Comparison of ENCODE assay signal across 27 mouse cellular contexts in genomic region chr16:21199426-21199825, GRCm38 (mm10). TPM values are rescaled to one million over a fixed set of nuclear protein-coding genes. Genes with fewer than 3 reads are reported as not detected.
A peak's percentile ranks its signal among the peaks of the same experiment; 100 is the strongest.
DNase-seq lines count a peak whose midpoint lies in the region; ATAC-seq and TF ChIP-seq lines count a peak whose summit lies in the region.
"Had no signal": no experiment of that assay in that cellular context is flagged by ENCODE, and none has a peak within 500 bp of the region (broad histone marks: within the 10 kb centered on the region; RNA-seq: fewer than 3 reads in every experiment).

No protein-coding gene starts in this region.

- no peaks in the 10 kb centered on the region for H3K9me3 ChIP-seq in forebrain, embryonic 11.5 days (ENCODE audit: control insufficient read depth, low read length)
- H3K9me3 ChIP-seq in forebrain, postnatal 0 days (ENCODE audit: low read length): no peaks in the 10 kb centered on the region
- no peaks in the 10 kb centered on the region for H3K9me3 ChIP-seq in midbrain, embryonic 11.5 days (ENCODE audit: control insufficient read depth, low read length)
- no peaks in the 10 kb centered on the region for H3K9me3 ChIP-seq in midbrain, postnatal 0 days (ENCODE audit: low read length)
- H3K9me3 ChIP-seq in CH12.LX (replicated peaks; ENCODE audit: low read length): peaks cover 2% of the 10 kb centered on the region
- H3K9me3 ChIP-seq: embryonic facial prominence, embryonic 13.5 days; embryonic facial prominence, embryonic 15.5 days; forebrain, embryonic 10.5 days; forebrain, embryonic 13.5 days; forebrain, embryonic 15.5 days had no signal

- in situ Hi-C loops in CH12.LX (cut with MboI; ENCODE audit: low pct_ligation_motif_present, low pct_unique_long_range_greater_than_20kb, low sequenced_read_pairs): loop anchor here (5.0 to 10.0 kb wide), 2 partner anchors 193 to 285 kb away; no protein-coding TSS in a partner anchor

- H3K4me3 ChIP-seq in forebrain, embryonic 11.5 days (ENCODE audit: low read depth, low read length): no peak overlapping the region
- no peak overlapping the region for H3K4me3 ChIP-seq in forebrain, postnatal 0 days (ENCODE audit: low read depth, low read length)
- no peak overlapping the region for H3K4me3 ChIP-seq in midbrain, embryonic 11.5 days (ENCODE audit: low read depth, low read length)
- H3K4me3 ChIP-seq in midbrain, postnatal 0 days (ENCODE audit: low read depth, low read length): no peak overlapping the region
- no peak overlapping the region for H3K4me3 ChIP-seq in CH12.LX (replicated peaks in 1 of 3; ENCODE audit: low read depth in 2 of 3, low read length in 2 of 3, poor library complexity in 1 of 3)
- H3K4me3 ChIP-seq: embryonic facial prominence, embryonic 13.5 days; embryonic facial prominence, embryonic 15.5 days; erythroblast, embryonic 14.5 days; forebrain, embryonic 10.5 days; forebrain, embryonic 13.5 days; forebrain, embryonic 15.5 days had no signal

- no peak overlapping the region for H3K27ac ChIP-seq in forebrain, embryonic 11.5 days (ENCODE audit: low read depth, low read length)
- no peak overlapping the region for H3K27ac ChIP-seq in forebrain, postnatal 0 days (ENCODE audit: low read depth, low read length)
- no peak overlapping the region for H3K27ac ChIP-seq in midbrain, embryonic 11.5 days (ENCODE audit: low read depth, low read length)
- no peak overlapping the region for H3K27ac ChIP-seq in midbrain, postnatal 0 days (ENCODE audit: low read depth, low read length)
- no peak overlapping the region for H3K27ac ChIP-seq in CH12.LX (ENCODE audit: insufficient read depth, low read depth)
- H3K27ac ChIP-seq: embryonic facial prominence, embryonic 13.5 days; embryonic facial prominence, embryonic 15.5 days; forebrain, embryonic 10.5 days; forebrain, embryonic 13.5 days; forebrain, embryonic 15.5 days had no signal

- H3K27me3 ChIP-seq in forebrain, embryonic 11.5 days (ENCODE audit: control insufficient read depth, insufficient read depth, low read length): no peaks in the 10 kb centered on the region; the same call in 1 of the 2 replicates
- H3K27me3 ChIP-seq in forebrain, postnatal 0 days (ENCODE audit: insufficient read depth, low read length): no peaks in the 10 kb centered on the region
- no peaks in the 10 kb centered on the region for H3K27me3 ChIP-seq in midbrain, embryonic 11.5 days (ENCODE audit: control insufficient read depth, insufficient read depth, low read length)
- H3K27me3 ChIP-seq in midbrain, postnatal 0 days (ENCODE audit: insufficient read depth, low read length): no peaks in the 10 kb centered on the region
- H3K27me3 ChIP-seq in CH12.LX (replicated peaks): peaks cover 8% of the 10 kb centered on the region
- H3K27me3 ChIP-seq: embryonic facial prominence, embryonic 13.5 days; embryonic facial prominence, embryonic 15.5 days; forebrain, embryonic 15.5 days had no signal

- no peak overlapping the region for H3K9ac ChIP-seq in forebrain, embryonic 11.5 days (ENCODE audit: low read length)
- H3K9ac ChIP-seq in forebrain, postnatal 0 days: no peak overlapping the region
- no peak overlapping the region for H3K9ac ChIP-seq in midbrain, embryonic 11.5 days (ENCODE audit: low read length)
- H3K9ac ChIP-seq in midbrain, postnatal 0 days (replicated peaks; ENCODE audit: low read length, poor library complexity, severe bottlenecking): no peak overlapping the region
- no peak overlapping the region for H3K9ac ChIP-seq in CH12.LX (ENCODE audit: insufficient read depth, low read depth)
- H3K9ac ChIP-seq: embryonic facial prominence, embryonic 13.5 days; embryonic facial prominence, embryonic 15.5 days; forebrain, embryonic 13.5 days; forebrain, embryonic 15.5 days had no signal

- TF ChIP-seq CTCF in forebrain, postnatal 0 days (IDR thresholded peaks at IDR 0.05; ENCODE audit: low read depth): no peak
- no peak for TF ChIP-seq CTCF in midbrain, postnatal 0 days (IDR thresholded peaks at IDR 0.05)
- TF ChIP-seq CTCF in CH12.LX (conservative IDR thresholded peaks at IDR 0.05 in 1 of 2, IDR thresholded peaks at IDR 0.05 in 1 of 2; ENCODE audit: low read depth in 2 of 2, low read length in 2 of 2): no peak

- 64% methylated on average over 8 of the region's 8 CpGs for WGBS in forebrain, embryonic 11.5 days
- WGBS in forebrain, postnatal 0 days: 54% methylated on average over 8 of the region's 8 CpGs
- 54% methylated on average over 8 of the region's 8 CpGs for WGBS in midbrain, embryonic 11.5 days
- 57% methylated on average over 8 of the region's 8 CpGs for WGBS in midbrain, postnatal 0 days

- DNase-seq in forebrain, embryonic 11.5 days (ENCODE audit: low spot score): peak; percentile 35
- DNase-seq in forebrain, postnatal 0 days: no peak
- peak; percentile 53 for DNase-seq in midbrain, embryonic 11.5 days (ENCODE audit: low spot score, missing footprints)
- no peak for DNase-seq in midbrain, postnatal 0 days (ENCODE audit: low spot score)
- DNase-seq in CH12.LX (ENCODE audit: extremely low read depth): peak; percentile 17
- DNase-seq: adrenal gland, adult 2 months; adrenal gland, postnatal 10 days; adrenal gland, postnatal 25 days; B cell, adult 2 months; cerebellum, adult 11 months; cerebellum, adult 18-20 months; cerebellum, adult 8-10 months; cerebellum, adult 9-11 months; cerebellum, postnatal 14 days; cerebellum, postnatal 36 days; embryo, embryonic 11 days had no signal

- TF ChIP-seq RAD21 in CH12.LX (IDR thresholded peaks at IDR 0.05; ENCODE audit: low read depth, low read length): no peak

- no peak for TF ChIP-seq POLR2A in CH12.LX (IDR thresholded peaks at IDR 0.05; ENCODE audit: low read depth, low read length)

- H3K4me1 ChIP-seq in forebrain, embryonic 11.5 days (replicated peaks; ENCODE audit: control insufficient read depth, insufficient read depth, low read length): no peaks in the 10 kb centered on the region
- H3K4me1 ChIP-seq in forebrain, postnatal 0 days (ENCODE audit: insufficient read depth): no peaks in the 10 kb centered on the region
- no peaks in the 10 kb centered on the region for H3K4me1 ChIP-seq in midbrain, embryonic 11.5 days (ENCODE audit: control insufficient read depth, insufficient read depth, low read length)
- no peaks in the 10 kb centered on the region for H3K4me1 ChIP-seq in midbrain, postnatal 0 days (ENCODE audit: insufficient read depth, low read length)
- H3K4me1 ChIP-seq in CH12.LX (ENCODE audit: control insufficient read depth in 1 of 2, insufficient read depth in 2 of 2): peaks cover 0 to 24% of the 10 kb centered on the region in 2 experiments; a peak in 2 of 4 replicates

- H3K36me3 ChIP-seq in forebrain, embryonic 11.5 days (ENCODE audit: control insufficient read depth, insufficient read depth, low read length): no peaks in the 10 kb centered on the region
- H3K36me3 ChIP-seq in forebrain, postnatal 0 days (ENCODE audit: insufficient read depth): no peaks in the 10 kb centered on the region
- no peaks in the 10 kb centered on the region for H3K36me3 ChIP-seq in midbrain, embryonic 11.5 days (ENCODE audit: control insufficient read depth, insufficient read depth, low read length)
- H3K36me3 ChIP-seq in midbrain, postnatal 0 days (ENCODE audit: insufficient read depth, low read length): no peaks in the 10 kb centered on the region
- H3K36me3 ChIP-seq in CH12.LX (replicated peaks in 1 of 2; ENCODE audit: control insufficient read depth in 1 of 2, insufficient read depth in 1 of 2, low read length in 1 of 2): no peaks in the 10 kb centered on the region
- H3K36me3 ChIP-seq: embryonic facial prominence, embryonic 13.5 days; embryonic facial prominence, embryonic 15.5 days; forebrain, embryonic 10.5 days; forebrain, embryonic 15.5 days had no signal

- dilution Hi-C loops in CH12.LX (cut with MboI; ENCODE audit: extremely low pct_ligation_motif_present, extremely low pct_unique_long_range_greater_than_20kb, low sequenced_read_pairs): no loop called here

- no peak overlapping the region for H3K4me2 ChIP-seq in forebrain, embryonic 11.5 days (ENCODE audit: low read depth, low read length, severe bottlenecking)
- no peak overlapping the region for H3K4me2 ChIP-seq in forebrain, postnatal 0 days (ENCODE audit: low read depth)
- H3K4me2 ChIP-seq in midbrain, embryonic 11.5 days: no peak overlapping the region
- H3K4me2 ChIP-seq in midbrain, postnatal 0 days (ENCODE audit: low read depth, low read length, poor library complexity, severe bottlenecking): no peak overlapping the region
- H3K4me2 ChIP-seq in CH12.LX (ENCODE audit: insufficient read depth, low read depth, poor library complexity, severe bottlenecking): no peak overlapping the region
- H3K4me2 ChIP-seq: embryonic facial prominence, embryonic 13.5 days; embryonic facial prominence, embryonic 15.5 days; forebrain, embryonic 13.5 days; forebrain, embryonic 15.5 days had no signal

- no peak for TF ChIP-seq EP300 in CH12.LX (IDR thresholded peaks at IDR 0.05; ENCODE audit: low read length)

- ATAC-seq in forebrain, embryonic 11.5 days (replicated peaks; ENCODE audit: low FRiP score): no peak
- ATAC-seq in forebrain, postnatal 0 days: no peak
- no peak for ATAC-seq in midbrain, embryonic 11.5 days (ENCODE audit: low FRiP score)
- no peak for ATAC-seq in midbrain, postnatal 0 days (ENCODE audit: low FRiP score)
- ATAC-seq: CD4-positive, CD25-positive, alpha-beta regulatory T cell, adult 4 months; forebrain, embryonic 13.5 days; forebrain, embryonic 15.5 days had no signal

- H3K79me2 ChIP-seq in CH12.LX (replicated peaks; ENCODE audit: control insufficient read depth, extremely low read depth, insufficient read depth, poor library complexity, severe bottlenecking): no peaks in the 10 kb centered on the region

RNA-seq across cellular contexts. Expression of gene Ephb3, which starts 5.1 kb away (rescaled TPM):
- polyA plus RNA-seq in forebrain, embryonic 11.5 days (2014; fragmentation: Nextera tagmentation; extraction: Ambion mirVana): 14.8 and 14.9 TPM in 2 replicates
- 10.1 and 11.3 TPM in 2 replicates for total RNA-seq in forebrain, postnatal 0 days (2014; rRNA removed)
- polyA plus RNA-seq in forebrain, postnatal 0 days (2015; fragmentation: Nextera tagmentation; extraction: Ambion mirVana): 3.3 and 5.8 TPM in 2 replicates
- polyA plus RNA-seq in midbrain, embryonic 11.5 days (2014; fragmentation: Nextera tagmentation; extraction: Ambion mirVana): 7.7 and 9.8 TPM in 2 replicates
- 20.1 and 20.5 TPM in 2 replicates for total RNA-seq in midbrain, postnatal 0 days (2014; rRNA removed)
- polyA plus RNA-seq in midbrain, postnatal 0 days (2015; fragmentation: Nextera tagmentation; extraction: Ambion mirVana): 9.0 and 9.5 TPM in 2 replicates
- not detected in 2 replicates for total RNA-seq in CH12.LX (2012; rRNA removed)
- not detected in 2 replicates for total RNA-seq in CH12.LX (2014; rRNA removed)
- polyA plus RNA-seq in CH12.LX (2012; ENCODE audit: insufficient read length, low read depth): not detected in 2 replicates
- total RNA-seq: common myeloid progenitor, adult 5-6 weeks had no signal
- polyA plus RNA-seq: CD4-positive, CD25-positive, alpha-beta regulatory T cell, adult 4 months; erythroblast, embryonic 14.5 days had no signal

RNA-seq across cellular contexts. Expression of gene Teddm3, which starts 45.6 kb away (rescaled TPM):
- not detected in 2 replicates for polyA plus RNA-seq in forebrain, embryonic 11.5 days (2014; fragmentation: Nextera tagmentation; extraction: Ambion mirVana)
- not detected in 2 replicates for total RNA-seq in forebrain, postnatal 0 days (2014; rRNA removed)
- not detected in 2 replicates for polyA plus RNA-seq in forebrain, postnatal 0 days (2015; fragmentation: Nextera tagmentation; extraction: Ambion mirVana)
- polyA plus RNA-seq in midbrain, embryonic 11.5 days (2014; fragmentation: Nextera tagmentation; extraction: Ambion mirVana): not detected in 2 replicates
- 0.11 TPM in 1 of 2 replicates, not detected in the other for total RNA-seq in midbrain, postnatal 0 days (2014; rRNA removed)
- polyA plus RNA-seq in midbrain, postnatal 0 days (2015; fragmentation: Nextera tagmentation; extraction: Ambion mirVana): 0.33 and 0.37 TPM in 2 replicates
- total RNA-seq in CH12.LX (2012; rRNA removed) (not detected in 2 replicates), CH12.LX (2014; rRNA removed) (not detected in 2 replicates)
- polyA plus RNA-seq in CH12.LX (2012; ENCODE audit: insufficient read length, low read depth): not detected in 2 replicates
- total RNA-seq: adrenal gland, adult 2 months; adrenal gland, postnatal 10 days; adrenal gland, postnatal 25 days; adrenal gland, postnatal 4 days; common myeloid progenitor, adult 5-6 weeks; MEL had no signal
- polyA plus RNA-seq: embryonic facial prominence, embryonic 11.5 days; embryonic facial prominence, embryonic 13.5 days; erythroblast, embryonic 14.5 days; forebrain, embryonic 10.5 days; forebrain, embryonic 13.5 days; forebrain, embryonic 15.5 days had no signal

Comparison
In these comparisons a context has a peak if more than half of its experiments do, and no peak if none do; other contexts are left out.
1. DNase-seq: peak in forebrain, embryonic 11.5 days (single experiment), midbrain, embryonic 11.5 days (single experiment) and CH12.LX (single experiment); none in forebrain, postnatal 0 days (single experiment) and midbrain, postnatal 0 days (single experiment).